Mouse (Mus musculus) adrenal gland, postnatal 36 days (tissue): ENCODE measurements around the gene Tsr2. TPM values are rescaled to one million over a fixed set of nuclear protein-coding genes. Genes with fewer than 3 reads are reported as not detected.

Experiments used
- DNase-seq, 2 experiments: peaks; one replicate each; pipeline ENCODE4 v3.0.0; 2021; ENCODE audit warnings: mixed read lengths in 1 of 2
- long read RNA-seq, 2 experiments: library from polyadenylated mRNA; stranded (forward); transcript quantifications; one replicate each; pipeline ENCODE4 v2.0.0; 2021; ENCODE audit warnings: borderline sequencing depth in 2 of 2
- total RNA-seq, 2 experiments: library from RNA; stranded (reverse); gene quantifications; 2 replicates each; pipeline ENCODE4 v1.2.3; 2021

Gene Tsr2
- total RNA-seq = 10 to 100 TPM; 40.0 to 46.2 TPM
- long read RNA-seq, experiment 1, transcript Tsr2-202 (5 exons, 3,796 nt) = major isoform, 20 of 31 reads
- long read RNA-seq, experiment 1, partial matches to known transcripts = 2 of 31 reads
- long read RNA-seq, experiment 1, other reads (novel, unspliced or antisense) = 4 of 31 reads
- long read RNA-seq, experiment 2, transcript Tsr2-202 (5 exons, 3,796 nt) = major isoform, 5 of 9 reads
- long read RNA-seq, experiment 2, partial matches to known transcripts = 1 of 9 reads
- long read RNA-seq, experiment 2, other reads (novel, unspliced or antisense) = 0 of 9 reads

- peak; percentile 77 to 79 for DNase-seq
Observed at GRCm38 (mm10) chrX:151096171-151097058, at the start of gene Tsr2. Tsr2 (minus strand) TSS chrX:151096543.

GRCm38 (mm10) chrX:151132785-151133184 is 36.4 kb upstream of the Tsr2 start:
- no peak for DNase-seq

- DNase-seq = peak in 1 of 2 experiments; percentile 2
Observed at GRCm38 (mm10) chrX:151130493-151130892, 34.1 kb upstream of the Tsr2 start.

- no peak for DNase-seq
Observed at GRCm38 (mm10) chrX:151123933-151124332, 27.6 kb upstream of the Tsr2 start.

- peak in 1 of 2 experiments; percentile 11 for DNase-seq
Observed at GRCm38 (mm10) chrX:151117432-151117831, 21.1 kb upstream of the Tsr2 start.

- peak; percentile 34 to 36 for DNase-seq
Observed at GRCm38 (mm10) chrX:151116795-151117194, 20.5 kb upstream of the Tsr2 start.

- no peak for DNase-seq
Observed at GRCm38 (mm10) chrX:151107301-151108067, 11.1 kb upstream of the Tsr2 start.

- no peak for DNase-seq
Observed at GRCm38 (mm10) chrX:151087418-151087817, 8.9 kb downstream of the Tsr2 start.

- no peak for DNase-seq
Observed at GRCm38 (mm10) chrX:151085599-151085998, 10.7 kb downstream of the Tsr2 start.

GRCm38 (mm10) chrX:151076941-151077485 is 19.3 kb downstream of the Tsr2 start:
- no peak for DNase-seq

- peak; percentile 29 to 36 for DNase-seq
Observed at GRCm38 (mm10) chrX:151076007-151076406, 20.3 kb downstream of the Tsr2 start.

- no peak for DNase-seq
Observed at GRCm38 (mm10) chrX:151067876-151068275, 28.5 kb downstream of the Tsr2 start.

GRCm38 (mm10) chrX:151066071-151066666 is 30.2 kb downstream of the Tsr2 start:
- DNase-seq = peak; percentile 73 to 78

- no peak for DNase-seq
Observed at GRCm38 (mm10) chrX:151061615-151062299, 34.6 kb downstream of the Tsr2 start.

- no peak for DNase-seq
Observed at GRCm38 (mm10) chrX:151059346-151059745, 37.0 kb downstream of the Tsr2 start.

GRCm38 (mm10) chrX:151055559-151055958 is 40.8 kb downstream of the Tsr2 start:
- peak; percentile 31 to 58 for DNase-seq

GRCm38 (mm10) chrX:151054489-151054888 is 41.9 kb downstream of the Tsr2 start:
- peak in 1 of 2 experiments; percentile 32 for DNase-seq

GRCm38 (mm10) chrX:151050337-151050736 is 46.0 kb downstream of the Tsr2 start:
- peak; percentile 74 to 80 for DNase-seq

GRCm38 (mm10) chrX:151049661-151050215 is 46.6 kb downstream of the Tsr2 start:
- no peak for DNase-seq

GRCm38 (mm10) chrX:151047431-151048058 is 48.8 kb downstream of the Tsr2 start:
- DNase-seq = peak; percentile 45 to 67
